In genomic region chr7:16355854-16356594, GRCm38 (mm10) we compare ENCODE assay signal across 13 mouse cellular contexts.
"Had no signal": no experiment of that assay in that cellular context is flagged by ENCODE, and none has a peak within 500 bp of the region (broad histone marks: within the 10 kb centered on the region; RNA-seq: fewer than 3 reads in every experiment).

No protein-coding gene starts in this region.

- H3K27ac ChIP-seq: kidney, postnatal 0 days; limb, embryonic 15.5 days; liver, embryonic 12.5 days; midbrain, embryonic 12.5 days had no signal

- H3K4me3 ChIP-seq: limb, embryonic 15.5 days; liver, embryonic 12.5 days; midbrain, embryonic 12.5 days had no signal

- H3K4me2 ChIP-seq: limb, embryonic 15.5 days; liver, embryonic 12.5 days; midbrain, embryonic 12.5 days had no signal

- H3K9me3 ChIP-seq: limb, embryonic 15.5 days; liver, embryonic 12.5 days; midbrain, embryonic 12.5 days had no signal

- ATAC-seq: inflammation-experienced regulatory T-cells, adult 6 months; liver, embryonic 12.5 days; midbrain, embryonic 16.5 days had no signal

- H3K9ac ChIP-seq: limb, embryonic 15.5 days; liver, embryonic 12.5 days; midbrain, embryonic 12.5 days had no signal

- DNase-seq: kidney, adult 8-10 months; kidney, postnatal 36 days; layer of hippocampus, adult 9-11 months; layer of hippocampus, postnatal 36 days; lung, postnatal 10 days; spleen, adult 18-20 months; thymus, postnatal 4 days had no signal

- H3K4me1 ChIP-seq: limb, embryonic 15.5 days; liver, embryonic 12.5 days; midbrain, embryonic 12.5 days had no signal

- H3K27me3 ChIP-seq: limb, embryonic 15.5 days; liver, embryonic 12.5 days; midbrain, embryonic 12.5 days had no signal
